In genomic region chr13:116443165-116443955, GRCm38 (mm10) we compare ENCODE assay signal across 8 mouse cellular contexts.
DNase-seq lines count a peak whose midpoint lies in the region; ATAC-seq and TF ChIP-seq lines count a peak whose summit lies in the region.

No protein-coding gene starts in this region.

- H3K79me2 ChIP-seq in MEL (ENCODE audit: control insufficient read depth, insufficient read depth, low read length, poor library complexity), result no peaks in the 10 kb centered on the region

- TF ChIP-seq POLR2A in MEL (IDR thresholded peaks at IDR 0.05; ENCODE audit: control insufficient read depth in 1 of 2, insufficient read depth in 1 of 2, low read depth in 1 of 2, low read length in 2 of 2, poor library complexity in 1 of 2), result no peak

- intact Hi-C loops in heart, postnatal 25 days (cut with DNase I), result no loop called here

- peak overlapping the region; percentile 43 for H3K4me2 ChIP-seq in heart, embryonic 11.5 days
- no peak overlapping the region for H3K4me2 ChIP-seq in embryonic facial prominence, embryonic 11.5 days (ENCODE audit: low read depth, low read length)
- H3K4me2 ChIP-seq in limb, embryonic 13.5 days (replicated peaks), result peak overlapping the region; percentile 21; the same call in 1 of the 2 replicates

- H3K36me3 ChIP-seq in heart, embryonic 11.5 days (ENCODE audit: control insufficient read depth, insufficient read depth, low read length), result no peaks in the 10 kb centered on the region
- H3K36me3 ChIP-seq in MEL (ENCODE audit: control insufficient read depth in 1 of 2, insufficient read depth in 2 of 2, low read length in 2 of 2), result no peaks in the 10 kb centered on the region
- no peaks in the 10 kb centered on the region for H3K36me3 ChIP-seq in embryonic facial prominence, embryonic 11.5 days (replicated peaks; ENCODE audit: control insufficient read depth, insufficient read depth, low read depth, low read length)
- no peaks in the 10 kb centered on the region for H3K36me3 ChIP-seq in limb, embryonic 13.5 days

- 19% methylated on average over 15 of the region's 15 CpGs for WGBS in heart, embryonic 11.5 days (ENCODE audit: insufficient replicate concordance)
- WGBS in embryonic facial prominence, embryonic 11.5 days, result 31% methylated on average over 15 of the region's 15 CpGs
- 27% methylated on average over 15 of the region's 15 CpGs for WGBS in limb, embryonic 13.5 days

- DNase-seq in heart, postnatal 25 days (ENCODE audit: low spot score), result no peak
- peak; percentile 7 for DNase-seq in MEL (ENCODE audit: low read depth, low spot score)
- peak; percentile 54 for DNase-seq in embryonic facial prominence, embryonic 11.5 days (ENCODE audit: low spot score)
- DNase-seq in testis, postnatal 14 days (ENCODE audit: low spot score), result no peak
- DNase-seq in frontal cortex, postnatal 25 days (ENCODE audit: low spot score in 2 of 2), result no peak

- H3K27me3 ChIP-seq in heart, embryonic 11.5 days (ENCODE audit: control insufficient read depth, insufficient read depth, low read length), result no peaks in the 10 kb centered on the region
- no peaks in the 10 kb centered on the region for H3K27me3 ChIP-seq in MEL (ENCODE audit: control insufficient read depth in 1 of 2, insufficient read depth in 2 of 2, low read length in 2 of 2)
- no peaks in the 10 kb centered on the region for H3K27me3 ChIP-seq in embryonic facial prominence, embryonic 11.5 days (ENCODE audit: control insufficient read depth, insufficient read depth, low read length)
- H3K27me3 ChIP-seq in limb, embryonic 13.5 days, result no peaks in the 10 kb centered on the region

- no peaks in the 10 kb centered on the region for H3K4me1 ChIP-seq in heart, embryonic 11.5 days (ENCODE audit: control insufficient read depth, insufficient read depth, low read length)
- H3K4me1 ChIP-seq in MEL (ENCODE audit: control insufficient read depth in 1 of 2, insufficient read depth in 2 of 2, low read length in 2 of 2), result no peaks in the 10 kb centered on the region
- no peaks in the 10 kb centered on the region for H3K4me1 ChIP-seq in embryonic facial prominence, embryonic 11.5 days (ENCODE audit: control insufficient read depth, insufficient read depth, low read length)
- no peaks in the 10 kb centered on the region for H3K4me1 ChIP-seq in limb, embryonic 13.5 days

- no peak overlapping the region for H3K27ac ChIP-seq in heart, embryonic 11.5 days (ENCODE audit: low read depth, low read length)
- no peak overlapping the region for H3K27ac ChIP-seq in MEL (ENCODE audit: control insufficient read depth, low read depth, low read length)
- H3K27ac ChIP-seq in embryonic facial prominence, embryonic 11.5 days (replicated peaks; ENCODE audit: low read depth, low read length), result no peak overlapping the region
- no peak overlapping the region for H3K27ac ChIP-seq in limb, embryonic 13.5 days

- H3K9me3 ChIP-seq in heart, embryonic 11.5 days (replicated peaks; ENCODE audit: control insufficient read depth, low read length), result no peaks in the 10 kb centered on the region
- no peaks in the 10 kb centered on the region for H3K9me3 ChIP-seq in MEL (replicated peaks; ENCODE audit: insufficient read depth, low read length)
- no peaks in the 10 kb centered on the region for H3K9me3 ChIP-seq in embryonic facial prominence, embryonic 11.5 days (replicated peaks; ENCODE audit: control insufficient read depth, low read length)
- H3K9me3 ChIP-seq in limb, embryonic 13.5 days, result no peaks in the 10 kb centered on the region

- no peak for TF ChIP-seq RAD21 in MEL (IDR thresholded peaks at IDR 0.05; ENCODE audit: low read depth, low read length)

- H3K9ac ChIP-seq in heart, embryonic 11.5 days (ENCODE audit: low read depth, low read length), result no peak overlapping the region
- no peak overlapping the region for H3K9ac ChIP-seq in MEL (ENCODE audit: control insufficient read depth, low read depth, low read length, poor library complexity, severe bottlenecking)
- no peak overlapping the region for H3K9ac ChIP-seq in embryonic facial prominence, embryonic 11.5 days (replicated peaks; ENCODE audit: low read length)
- no peak overlapping the region for H3K9ac ChIP-seq in limb, embryonic 13.5 days

- TF ChIP-seq CTCF in MEL (IDR thresholded peaks at IDR 0.05 in 2 of 3, conservative IDR thresholded peaks at IDR 0.05 in 1 of 3; ENCODE audit: control insufficient read depth in 1 of 3, insufficient read depth in 1 of 3, low read depth in 2 of 3, low read length in 3 of 3, poor library complexity in 1 of 3, severe bottlenecking in 1 of 3), result no peak

- ATAC-seq in heart, embryonic 11.5 days (replicated peaks; ENCODE audit: insufficient number of reproducible peaks, low FRiP score, low TSS enrichment), result no peak
- ATAC-seq in embryonic facial prominence, embryonic 11.5 days (replicated peaks; ENCODE audit: insufficient number of reproducible peaks, low FRiP score, low TSS enrichment, low read depth), result peak; percentile 78
- peak; percentile 36; the same call in 1 of the 2 replicates for ATAC-seq in limb, embryonic 13.5 days (ENCODE audit: low FRiP score, low read depth)
- no peak for ATAC-seq in activated CD4-positive, CD25-positive, alpha-beta regulatory T cell, adult 4 months

- no peak for TF ChIP-seq EP300 in MEL (IDR thresholded peaks at IDR 0.05; ENCODE audit: low read depth in 1 of 2, low read length in 2 of 2)

- 0 out of 2 replicates have a peak overlapping the region, but pooled peaks have one; percentile 2 for H3K4me3 ChIP-seq in heart, embryonic 11.5 days (ENCODE audit: low read depth, low read length)
- H3K4me3 ChIP-seq in MEL (ENCODE audit: control insufficient read depth in 1 of 2, insufficient read depth in 1 of 2, low read depth in 2 of 2, low read length in 2 of 2), result no peak overlapping the region; a peak in 1 of 4 replicates
- no peak overlapping the region for H3K4me3 ChIP-seq in embryonic facial prominence, embryonic 11.5 days (ENCODE audit: low read depth, low read length)
- H3K4me3 ChIP-seq in limb, embryonic 13.5 days, result no peak overlapping the region

TF ChIP-seq in MEL, 35 proteins besides CTCF, POLR2A, EP300 and RAD21:
- TF ChIP-seq USF1 (IDR thresholded peaks at IDR 0.05; ENCODE audit: low read depth, low read length) (no peak), ZNF384 (IDR thresholded peaks at IDR 0.05; ENCODE audit: low read depth, low read length) (no peak), JUND (IDR thresholded peaks at IDR 0.05; ENCODE audit: low read depth, low read length) (no peak), GATA1 (IDR thresholded peaks at IDR 0.05; ENCODE audit: low read depth, low read length) (no peak), MAFK (IDR thresholded peaks at IDR 0.05; ENCODE audit: borderline replicate concordance, low read depth, low read length) (no peak)

Comparison
In these comparisons a context has a peak if more than half of its experiments do, and no peak if none do; other contexts are left out.
1. ATAC-seq: peak in embryonic facial prominence, embryonic 11.5 days (single experiment) and limb, embryonic 13.5 days (single experiment); none in heart, embryonic 11.5 days (single experiment) and activated CD4-positive, CD25-positive, alpha-beta regulatory T cell, adult 4 months (single experiment).
2. DNase-seq: peak in MEL (single experiment) and embryonic facial prominence, embryonic 11.5 days (single experiment); none in heart, postnatal 25 days (single experiment), testis, postnatal 14 days (single experiment) and frontal cortex, postnatal 25 days (0 of 2).